Mouse (Mus musculus) erythroblast, embryonic 14.5 days (primary cell): Measurements from ENCODE around the gene Rbm48.

Experiments
- GATA1 ChIP-seq: IDR thresholded peaks from 2 replicates; pipeline ENCODE4 v1.6.1; 2012; ENCODE audit warnings: low read length, inconsistent platforms, mixed read lengths
- TAL1 ChIP-seq: IDR thresholded peaks from 3 replicates; pipeline ENCODE4 v1.6.1; 2012; ENCODE audit warnings: low read length, inconsistent platforms, mixed read lengths

- TF ChIP-seq TAL1 (no peak), GATA1 (no peak)
Observed at GRCm38 (mm10) chr5:3574825-3575224, 21.6 kb downstream of the Rbm48 start.
